Mouse (Mus musculus): ENCODE measurements around the gene Smoc1.

Smoc1 gene

GRCm38 (mm10) chr12:81138217-81138616 is 111.6 kb downstream of the Smoc1 start:
- no peak for DNase-seq

GRCm38 (mm10) chr12:81139463-81139862 is 112.9 kb downstream of the Smoc1 start:
- no peak for DNase-seq

GRCm38 (mm10) chr12:81140594-81141328 is 114.2 kb downstream of the Smoc1 start:
- DNase-seq = no peak

GRCm38 (mm10) chr12:81141329-81141711 is 114.7 kb downstream of the Smoc1 start:
- no peak for DNase-seq

GRCm38 (mm10) chr12:81142231-81142630 is 115.6 kb downstream of the Smoc1 start:
- DNase-seq = no peak

GRCm38 (mm10) chr12:81144201-81144600 is 117.6 kb downstream of the Smoc1 start:
- DNase-seq = no peak

- no peak for DNase-seq
Measured at GRCm38 (mm10) chr12:81146417-81147180, 120.0 kb downstream of the Smoc1 start.

GRCm38 (mm10) chr12:81147956-81148355 is 121.3 kb downstream of the Smoc1 start:
- no peak for DNase-seq

GRCm38 (mm10) chr12:81150917-81151316 is 124.3 kb downstream of the Smoc1 start:
- no peak for DNase-seq

- no peak for DNase-seq
Measured at GRCm38 (mm10) chr12:81152082-81152481, 125.5 kb downstream of the Smoc1 start.

- DNase-seq = no peak
Measured at GRCm38 (mm10) chr12:81155675-81156074, 129.1 kb downstream of the Smoc1 start.

GRCm38 (mm10) chr12:81156841-81157240 is 130.2 kb downstream of the Smoc1 start:
- no peak for DNase-seq

GRCm38 (mm10) chr12:81159947-81160346 is 133.3 kb downstream of the Smoc1 start:
- no peak for DNase-seq

- no peak for DNase-seq
Measured at GRCm38 (mm10) chr12:81160425-81160824, 133.8 kb downstream of the Smoc1 start.

GRCm38 (mm10) chr12:81160831-81161230 is 134.2 kb downstream of the Smoc1 start:
- no peak for DNase-seq

GRCm38 (mm10) chr12:81161282-81161681 is 134.7 kb downstream of the Smoc1 start:
- DNase-seq = no peak

- no peak for DNase-seq
Measured at GRCm38 (mm10) chr12:81163131-81163530, 136.5 kb downstream of the Smoc1 start.

GRCm38 (mm10) chr12:81163566-81163965 is 137.0 kb downstream of the Smoc1 start:
- no peak for DNase-seq

- DNase-seq = no peak
Measured at GRCm38 (mm10) chr12:81166092-81166491, 139.5 kb downstream of the Smoc1 start.

GRCm38 (mm10) chr12:81166615-81167014 is 140.0 kb downstream of the Smoc1 start:
- no peak for DNase-seq

GRCm38 (mm10) chr12:81167142-81167541 is 140.5 kb downstream of the Smoc1 start:
- DNase-seq = no peak

GRCm38 (mm10) chr12:81168031-81168430 is 141.4 kb downstream of the Smoc1 start:
- DNase-seq = no peak

GRCm38 (mm10) chr12:81168494-81168893 is 141.9 kb downstream of the Smoc1 start:
- DNase-seq = no peak

- DNase-seq = no peak
Measured at GRCm38 (mm10) chr12:81170076-81170475, 143.5 kb downstream of the Smoc1 start.
